Mouse (Mus musculus) liver, postnatal 0 days (tissue): ENCODE measurements around the gene Zfp239. TPM values are rescaled to one million over a fixed set of nuclear protein-coding genes. Genes with fewer than 3 reads are reported as not detected.
"Not testable (repeated sequence)": the region's sequence is repeated elsewhere in the genome, so short reads cannot be mapped to it uniquely, and the experiment has no call there.

Experiments used
- ATAC-seq: fragments of 200-750 bp; cut with Nextera tagmentation; 2 replicates; pipeline ENCODE4 v1.8.0; 2017; ENCODE audit warnings: mild to moderate bottlenecking, moderate library complexity
- DNase-seq: peaks from one replicate; pipeline ENCODE4 v3.0.0-alpha.2; 2016
- H3K27ac ChIP-seq: fragments of 300-500 bp; sonication (generic); 2 replicates; pipeline ENCODE4 v1.5.1; 2014; ENCODE audit warnings: antibody characterized with exemption, moderate library complexity, mild to moderate bottlenecking, low read depth
- H3K27me3 ChIP-seq: fragments of 300-500 bp; sonication (generic); 2 replicates; pipeline ENCODE4 v1.6.1; 2014; ENCODE audit warnings: low read length, control low read depth, mixed read lengths; ENCODE audit not compliant: insufficient read depth
- H3K36me3 ChIP-seq: fragments of 300-500 bp; sonication (generic); replicated peaks from 2 replicates; pipeline ENCODE4 v1.6.1; 2014; ENCODE audit warnings: mild to moderate bottlenecking, control low read depth, low read length, moderate library complexity, mixed read lengths; ENCODE audit not compliant: insufficient read depth
- H3K4me1 ChIP-seq: fragments of 300-500 bp; sonication (generic); 2 replicates; pipeline ENCODE4 v1.6.1; 2014; ENCODE audit warnings: antibody characterized with exemption, mild to moderate bottlenecking, control low read depth; ENCODE audit not compliant: insufficient read depth
- H3K4me2 ChIP-seq: fragments of 300-500 bp; sonication (generic); 2 replicates; pipeline ENCODE4 v1.6.1; 2014; ENCODE audit warnings: low read depth, mild to moderate bottlenecking, low read length, moderate library complexity, mixed read lengths
- H3K4me3 ChIP-seq: fragments of 300-500 bp; sonication (generic); 2 replicates; pipeline ENCODE4 v1.5.1; 2014; ENCODE audit warnings: low read depth, low read length
- H3K9ac ChIP-seq: fragments of 300-500 bp; sonication (generic); replicated peaks from 2 replicates; pipeline ENCODE4 v1.6.1; 2014; ENCODE audit warnings: mild to moderate bottlenecking, moderate library complexity
- H3K9me3 ChIP-seq: fragments of 300-500 bp; sonication (generic); 2 replicates; pipeline ENCODE4 v1.6.1; 2016; ENCODE audit warnings: mild to moderate bottlenecking, control low read depth, low read length, mixed read lengths
- CTCF ChIP-seq: sonication (generic); IDR thresholded peaks from 2 replicates; pipeline ENCODE4 v1.5.1; 2016; ENCODE audit warnings: antibody characterized with exemption, low read depth
- EP300 ChIP-seq: IDR thresholded peaks from 2 replicates; pipeline ENCODE4 v1.6.1; 2016; ENCODE audit warnings: antibody characterized with exemption, low read depth, mild to moderate bottlenecking
- WGBS: fragments of 180-500 bp; shearing (Covaris S2); extraction: QIAGEN DNeasy Blood & Tissue Kit; methylation state at CpG from one replicate; pipeline ENCODE4 v1.1.7; 2014; ENCODE audit not compliant: insufficient replicate concordance; 5-methylcytosine and 5-hydroxymethylcytosine counted together
- polyA plus RNA-seq: library from polyadenylated mRNA; unstranded; fragments of >200 nt; fragmentation: Nextera tagmentation; extraction: Ambion mirVana; gene quantifications from 2 replicates; pipeline ENCODE4 v1.2.1, GENCODE M21; 2015

Gene Zfp239
- polyA plus RNA-seq, 1 experiment from 2014 or later, result 1.1 TPM

DNA sequence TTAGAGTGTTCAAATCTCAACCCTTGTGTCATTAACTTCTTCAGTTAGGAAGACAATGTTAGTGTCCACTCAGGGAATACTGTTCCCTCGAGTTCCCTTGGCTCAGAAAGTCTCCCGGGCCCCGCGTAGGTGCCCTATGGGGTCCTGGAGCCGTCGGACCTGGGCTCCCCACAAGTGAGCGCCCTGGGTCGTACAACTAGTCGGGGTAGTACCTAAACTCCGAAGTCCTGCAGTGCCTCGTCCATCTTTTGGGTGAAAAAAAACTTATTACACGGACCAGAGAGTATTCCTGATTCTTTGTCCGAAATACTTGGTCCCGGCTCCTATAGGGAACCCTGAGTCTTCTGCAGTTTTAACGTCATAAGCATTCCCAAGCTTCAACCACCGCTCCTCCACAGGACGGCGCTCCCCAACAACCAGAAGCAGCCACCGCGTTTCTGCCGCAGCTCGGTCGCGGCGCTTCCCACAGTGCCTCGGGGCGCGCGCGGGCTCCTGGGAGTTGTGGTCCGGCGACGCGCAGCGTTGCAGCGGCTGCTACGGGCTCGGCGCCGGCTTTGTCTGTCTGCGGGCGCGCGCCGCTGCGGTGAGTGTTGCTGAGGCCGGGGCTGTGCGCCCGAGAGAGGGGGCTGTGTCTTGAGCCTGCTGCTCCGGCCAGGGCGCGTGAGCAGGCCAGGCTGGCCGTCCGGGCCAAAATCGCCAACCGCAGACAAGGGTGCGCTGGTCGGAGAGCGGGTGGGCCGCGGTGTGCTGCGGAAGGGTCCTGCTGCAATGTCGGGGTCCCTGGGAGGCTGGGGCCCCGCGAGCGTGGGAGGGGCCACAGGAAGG, 21.0 kb upstream of the Zfp239 start, which contains the start of gene Zfp637:
Gene Zfp637 (plus strand): TSS at position 495 of the 825 bp plus-strand sequence.
- ATAC-seq (peak; percentile 97), DNase-seq (peak; percentile 93)
- Histone ChIP-seq H3K4me2 (peak within 1 kb of the TSS; percentile 99), H3K9me3 (no peaks in the 10 kb centered on the region), H3K9ac (peak within 1 kb of the TSS; percentile 87), H3K4me3 (peak within 1 kb of the TSS; percentile 93), H3K27me3 (no peaks in the 10 kb centered on the region), H3K36me3 (peaks cover 18% of the 10 kb centered on the region), H3K4me1 (peaks cover 12% of the 10 kb centered on the region), H3K27ac (peak within 1 kb of the TSS; percentile 90)
- under 1% methylated on average over 64 of the region's 66 CpGs for WGBS
- no peak for TF ChIP-seq EP300
- peak; percentile 79 for TF ChIP-seq CTCF

DNA sequence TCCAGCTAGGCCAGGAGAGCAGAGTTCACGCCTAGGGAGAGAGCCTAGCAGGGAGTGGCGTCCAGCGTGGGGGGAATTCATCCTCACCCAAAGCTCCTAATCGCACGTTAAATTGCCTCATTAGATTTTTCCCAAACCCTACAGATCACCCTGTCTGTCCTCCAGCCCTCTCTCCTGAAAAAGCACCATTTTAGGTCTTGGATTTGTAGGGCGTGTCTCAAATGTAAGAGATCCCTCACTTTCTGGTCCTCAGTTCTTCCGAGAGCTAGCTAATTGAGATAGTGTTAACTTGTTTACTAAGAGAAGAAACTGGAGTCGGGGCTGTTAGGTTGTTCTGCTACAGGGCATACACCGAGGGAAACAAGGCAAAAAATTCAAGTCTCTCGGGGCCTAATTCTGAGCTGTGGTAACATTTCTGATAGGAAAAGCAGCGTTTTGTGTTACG, 20.4 kb upstream of the Zfp239 start:
- H3K27ac ChIP-seq, result peak overlapping the region; percentile 90
- peaks cover 12% of the 10 kb centered on the region for H3K4me1 ChIP-seq
- H3K27me3 ChIP-seq, result no peaks in the 10 kb centered on the region
- H3K9me3 ChIP-seq, result no peaks in the 10 kb centered on the region
- TF ChIP-seq CTCF, result no peak
- TF ChIP-seq EP300, result no peak
- H3K36me3 ChIP-seq, result peaks cover 23% of the 10 kb centered on the region
- H3K4me3 ChIP-seq, result peak overlapping the region; percentile 93
- WGBS, result 4% methylated on average over 12 of the region's 12 CpGs
- ATAC-seq (peak; percentile 79; the same call in 1 of the 2 replicates), DNase-seq (no peak)
- peak overlapping the region; percentile 87 for H3K9ac ChIP-seq
- H3K4me2 ChIP-seq, result peak overlapping the region; percentile 99

DNA sequence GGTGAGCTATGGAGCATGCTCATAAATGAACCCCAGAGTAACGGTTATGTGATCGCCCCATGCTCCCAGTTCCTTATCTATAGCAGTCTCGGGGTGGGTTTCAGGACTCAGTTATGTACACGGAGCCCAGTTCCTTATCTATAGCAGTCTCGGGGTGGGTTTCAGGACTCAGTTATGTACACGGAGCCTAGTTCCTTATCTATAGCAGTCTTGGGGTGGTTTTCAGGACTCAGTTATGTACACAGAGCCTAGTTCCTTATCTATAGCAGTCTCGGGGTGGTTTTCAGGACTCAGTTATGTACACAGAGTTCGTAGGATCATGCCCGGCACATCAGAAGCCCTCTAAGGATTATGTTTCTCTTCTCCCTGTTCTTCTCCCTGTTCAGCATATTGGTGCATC, 17.3 kb upstream of the Zfp239 start:
- Histone ChIP-seq H3K36me3 (peaks cover 23% of the 10 kb centered on the region), H3K27ac (0 out of 2 replicates have a peak overlapping the region, but pooled peaks have one; percentile 4)

DNA sequence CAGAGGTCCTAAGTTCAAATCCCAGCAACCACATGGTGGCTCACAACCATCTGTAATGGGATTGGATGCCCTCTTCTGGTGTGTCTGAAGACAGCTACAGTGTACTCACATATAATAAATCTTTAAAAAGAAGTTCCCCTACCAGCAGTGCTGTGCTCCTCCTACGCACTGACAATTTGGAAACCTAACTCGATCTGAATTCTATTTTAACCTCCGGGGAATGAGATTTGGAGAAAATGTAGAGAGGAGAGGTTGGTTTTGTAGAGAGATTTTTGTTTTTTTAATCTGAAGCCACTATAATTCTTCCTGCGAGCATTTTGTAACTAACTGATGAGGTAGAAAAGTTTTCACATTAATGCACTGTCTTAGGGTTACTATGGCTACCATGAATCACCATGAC, 15.2 kb upstream of the Zfp239 start:
- H3K27ac ChIP-seq, H3K27me3 ChIP-seq, H3K4me1 ChIP-seq, ATAC-seq, H3K9ac ChIP-seq, H3K9me3 ChIP-seq, H3K4me2 ChIP-seq, H3K4me3 ChIP-seq, DNase-seq: not testable (repeated sequence)
- H3K36me3 ChIP-seq, result peaks cover 23% of the 10 kb centered on the region
- 88% methylated on average over 4 of the region's 4 CpGs for WGBS

More for the DNA sequence above, 17.3 kb upstream of the Zfp239 start:
- Histone ChIP-seq H3K9ac (no peak overlapping the region), H3K4me1 (peaks cover 12% of the 10 kb centered on the region), H3K27me3 (no peaks in the 10 kb centered on the region), H3K4me2 (peak overlapping the region; percentile 7; the same call in 1 of the 2 replicates), H3K4me3 (no peak overlapping the region), H3K9me3 (no peaks in the 10 kb centered on the region)
- WGBS, result 33% methylated on average over 9 of the region's 9 CpGs
- no peak for DNase-seq
- no peak for ATAC-seq
- TF ChIP-seq EP300 (peak; percentile 50; the same call in 1 of the 2 replicates), CTCF (no peak)

DNA sequence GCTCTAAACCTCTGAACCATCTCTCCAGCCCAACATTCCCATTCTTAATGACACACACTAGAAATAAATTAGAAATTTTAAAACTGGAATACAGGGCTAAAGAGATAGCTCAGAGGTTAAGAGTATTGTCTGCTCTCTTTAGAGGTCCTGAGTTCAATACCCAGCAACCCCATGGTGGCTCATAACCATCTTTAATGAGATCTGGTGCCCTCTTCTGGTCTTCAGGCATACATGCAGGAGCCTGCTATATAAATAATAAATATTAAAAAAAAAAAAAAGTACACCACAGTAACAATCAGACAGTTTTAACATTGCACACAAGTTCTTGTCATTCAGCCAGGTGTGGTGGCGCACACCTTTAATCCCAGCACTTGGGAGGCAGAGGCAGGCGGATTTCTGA, 14.1 kb upstream of the Zfp239 start:
- Histone ChIP-seq H3K4me3 (no peak overlapping the region), H3K4me2 (no peak overlapping the region), H3K27ac (no peak overlapping the region), H3K36me3 (peaks cover 23% of the 10 kb centered on the region), H3K9me3 (no peaks in the 10 kb centered on the region), H3K4me1 (no peaks in the 10 kb centered on the region), H3K27me3 (no peaks in the 10 kb centered on the region), H3K9ac (no peak overlapping the region)
- TF ChIP-seq EP300 (no peak), CTCF (peak; percentile 17; the same call in 1 of the 2 replicates)
- 79% methylated on average over 2 of the region's 2 CpGs for WGBS
- DNase-seq (no peak), ATAC-seq (no peak)

DNA sequence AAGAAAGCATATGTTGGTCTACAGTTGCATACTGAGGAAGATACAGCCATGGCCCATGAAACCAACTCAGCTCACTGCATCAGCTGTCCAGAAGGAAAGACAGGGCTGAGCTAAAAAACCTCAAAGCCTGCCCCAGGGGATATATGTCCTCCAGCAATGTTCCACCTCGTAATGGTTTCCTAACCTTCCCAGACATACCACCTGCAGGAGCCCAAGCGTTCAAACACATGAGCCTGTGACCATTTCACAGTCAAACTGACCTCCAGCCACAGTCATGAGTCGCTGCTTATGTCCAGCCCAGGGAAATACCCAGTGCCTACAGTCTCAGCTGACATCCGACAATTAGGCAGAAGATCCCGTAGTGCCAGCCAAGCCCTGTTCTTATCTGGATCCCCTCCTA, 13.3 kb upstream of the Zfp239 start:
- no peak for DNase-seq
- WGBS, result 89% methylated on average over 5 of the region's 5 CpGs
- peaks cover 17% of the 10 kb centered on the region for H3K36me3 ChIP-seq
- H3K9ac ChIP-seq, result no peak overlapping the region
- TF ChIP-seq EP300 (no peak), CTCF (no peak)
- no peaks in the 10 kb centered on the region for H3K4me1 ChIP-seq
- no peak overlapping the region for H3K4me2 ChIP-seq
- H3K4me3 ChIP-seq, result no peak overlapping the region
- no peak for ATAC-seq
- H3K27me3 ChIP-seq, result no peaks in the 10 kb centered on the region
- H3K27ac ChIP-seq, result no peak overlapping the region
- no peaks in the 10 kb centered on the region for H3K9me3 ChIP-seq
